Mouse (Mus musculus) spleen, adult 2 months (tissue): Measurements from ENCODE around the gene Ovol3. TPM values are rescaled to one million over a fixed set of nuclear protein-coding genes. Genes with fewer than 3 reads are reported as not detected.

Experiments
- DNase-seq, 2 experiments: peaks; one replicate each; pipeline versions ENCODE4 v3.0.0 to v3.0.0-alpha.2; 2012 to 2021; ENCODE audit warnings: low spot score in 2 of 2, low read depth in 1 of 2
- H3K27ac ChIP-seq: fragments of 200-500 bp; 2 replicates; pipeline ENCODE4 v1.5.1; 2012; ENCODE audit warnings: low read length, inconsistent platforms; ENCODE audit not compliant: insufficient read depth
- H3K27me3 ChIP-seq: fragments of 200-500 bp; 2 replicates; pipeline ENCODE4 v1.6.1; 2012; ENCODE audit warnings: mild to moderate bottlenecking, moderate library complexity, low read length, inconsistent platforms; ENCODE audit not compliant: control insufficient read depth, insufficient read depth
- H3K36me3 ChIP-seq: fragments of 200-500 bp; 2 replicates; pipeline ENCODE4 v1.6.1; 2012; ENCODE audit warnings: mild to moderate bottlenecking, low read length, inconsistent platforms; ENCODE audit not compliant: control insufficient read depth, insufficient read depth
- H3K4me1 ChIP-seq: fragments of 200-500 bp; 2 replicates; pipeline ENCODE4 v1.6.1; 2011; ENCODE audit warnings: inconsistent platforms; ENCODE audit not compliant: control insufficient read depth, insufficient read depth, insufficient read length
- H3K4me3 ChIP-seq: fragments of 200-500 bp; 2 replicates; pipeline ENCODE4 v1.5.1; 2011; ENCODE audit warnings: mild to moderate bottlenecking, inconsistent platforms; ENCODE audit not compliant: insufficient read depth, insufficient read length; ENCODE audit errors: extremely low read depth
- CTCF ChIP-seq: fragments of 200-500 bp; IDR thresholded peaks from 2 replicates; pipeline ENCODE4 v1.5.1; 2011; ENCODE audit warnings: mild to moderate bottlenecking, inconsistent platforms; ENCODE audit not compliant: insufficient read depth, insufficient read length, insufficient replicate concordance; ENCODE audit errors: extremely low read depth
- POLR2A ChIP-seq: fragments of 200-500 bp; IDR thresholded peaks from 2 replicates; pipeline ENCODE4 v1.6.1; 2011; ENCODE audit warnings: low read depth, low read length, inconsistent platforms
- WGBS: fragments of 180-500 bp; shearing (Covaris S2); methylation state at CpG from one replicate; pipeline ENCODE4 v1.1.7; 2018; 5-methylcytosine and 5-hydroxymethylcytosine counted together
- polyA plus RNA-seq: library from polyadenylated mRNA; depleted of rRNA; stranded (reverse); fragments of >200 nt; gene quantifications from 2 replicates; pipeline ENCODE4 v1.2.3, GENCODE M21; 2012; rRNA removed

Ovol3 gene
- polyA plus RNA-seq, 1 experiment, result not detected

GRCm38 (mm10) chr7:30189116-30189491 is 46.4 kb downstream of the Ovol3 start:
- Histone ChIP-seq H3K27me3 (no peaks in the 10 kb centered on the region), H3K4me3 (no peak overlapping the region), H3K36me3 (peaks cover 29% of the 10 kb centered on the region), H3K4me1 (no peaks in the 10 kb centered on the region; the same call in 1 of the 2 replicates), H3K27ac (no peak overlapping the region)
- WGBS, result 90% methylated on average over 4 of the region's 4 CpGs
- DNase-seq, result no peak
- TF ChIP-seq CTCF, result no peak
- TF ChIP-seq POLR2A, result no peak

- 86% methylated on average over 12 of the region's 12 CpGs for WGBS
- Histone ChIP-seq H3K27ac (no peak overlapping the region), H3K4me3 (no peak overlapping the region), H3K4me1 (no peaks in the 10 kb centered on the region; the same call in 1 of the 2 replicates), H3K27me3 (no peaks in the 10 kb centered on the region), H3K36me3 (peaks cover 29% of the 10 kb centered on the region)
- no peak for TF ChIP-seq POLR2A
- no peak for TF ChIP-seq CTCF
- DNase-seq, result no peak
Measured at GRCm38 (mm10) chr7:30188344-30189115, 47.0 kb downstream of the Ovol3 start.

GRCm38 (mm10) chr7:30184641-30185348 is 50.7 kb downstream of the Ovol3 start:
- no peak overlapping the region for H3K4me3 ChIP-seq
- 91% methylated on average over 13 of the region's 13 CpGs for WGBS
- H3K36me3 ChIP-seq, result peaks cover 19% of the 10 kb centered on the region
- DNase-seq, result no peak
- no peaks in the 10 kb centered on the region for H3K27me3 ChIP-seq
- H3K27ac ChIP-seq, result no peak overlapping the region
- H3K4me1 ChIP-seq, result no peaks in the 10 kb centered on the region; the same call in 1 of the 2 replicates
- TF ChIP-seq POLR2A, result no peak
- no peak for TF ChIP-seq CTCF

DNA sequence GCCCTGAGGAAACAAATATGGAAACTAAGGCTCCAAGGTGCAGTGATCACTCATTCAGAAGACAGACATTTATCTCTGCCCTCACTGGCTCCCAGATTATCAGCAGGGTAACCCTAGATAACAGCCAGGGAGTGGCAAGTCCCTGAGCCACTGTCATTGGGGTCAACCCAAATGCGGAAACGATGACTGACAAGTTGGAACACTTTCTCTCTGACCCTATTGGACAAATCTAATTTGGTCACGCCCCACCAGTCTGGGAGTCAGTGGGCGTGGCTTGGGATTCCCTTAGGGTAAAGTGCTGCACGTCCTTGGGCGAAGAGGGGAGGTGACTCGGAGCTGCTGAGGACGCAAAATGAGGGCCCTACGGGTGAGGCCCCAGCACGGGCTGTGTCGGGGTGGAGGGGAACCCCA is 51.6 kb downstream of the Ovol3 start, which contains the start of gene Cox7a1:
Cox7a1 (plus strand) TSS at position 266 of the 411 bp plus-strand sequence.
- DNase-seq, result peak; percentile 50 to 87
- Histone ChIP-seq H3K27me3 (no peaks in the 10 kb centered on the region), H3K4me1 (no peaks in the 10 kb centered on the region; the same call in 1 of the 2 replicates), H3K4me3 (peak within 1 kb of the TSS; percentile 19; the same call in 1 of the 2 replicates), H3K27ac (no peak within 1 kb of the TSS), H3K36me3 (peaks cover 18% of the 10 kb centered on the region)
- TF ChIP-seq POLR2A, result no peak
- no peak for TF ChIP-seq CTCF
- under 1% methylated on average over 11 of the region's 11 CpGs for WGBS

Other genes with a start within 250 kb of the Ovol3 start
- gene Zfp14, start 184.3 kb downstream of the Ovol3 start, polyA plus RNA-seq, result 1.1 and 1.4 TPM in 2 replicates
- 0.40 and 0.81 TPM in 2 replicates for gene Zfp82, start 162.8 kb downstream of the Ovol3 start, polyA plus RNA-seq
- gene Gm26920, start 145.3 kb downstream of the Ovol3 start, polyA plus RNA-seq, result 0.16 TPM in 1 of 2 replicates, not detected in the other
- 1.1 and 2.2 TPM in 2 replicates for gene Zfp566, start 145.2 kb downstream of the Ovol3 start, polyA plus RNA-seq
- gene Zfp260, start 140.9 kb downstream of the Ovol3 start, polyA plus RNA-seq, result 9.3 and 11.3 TPM in 2 replicates
- 0.92 and 1.9 TPM in 2 replicates for gene Zfp382, start 113.8 kb downstream of the Ovol3 start, polyA plus RNA-seq
- 7.3 and 8.8 TPM in 2 replicates for gene Zfp146, start 66.0 kb downstream of the Ovol3 start, polyA plus RNA-seq
- gene Cox7a1, start 51.6 kb downstream of the Ovol3 start, polyA plus RNA-seq, result 0.43 and 0.52 TPM in 2 replicates
- gene Capns1, start 36.9 kb downstream of the Ovol3 start, polyA plus RNA-seq, result 414 and 469 TPM in 2 replicates
- gene Polr2i, start 3.8 kb downstream of the Ovol3 start, polyA plus RNA-seq, result 51.5 and 60.8 TPM in 2 replicates
- 21.5 and 24.6 TPM in 2 replicates for gene Tbcb, start 3.5 kb downstream of the Ovol3 start, polyA plus RNA-seq
- 0.14 and 0.18 TPM in 2 replicates for gene Thap8, start 44.4 kb upstream of the Ovol3 start, polyA plus RNA-seq
- gene Wdr62, start 44.7 kb upstream of the Ovol3 start, polyA plus RNA-seq, result 15.7 and 21.5 TPM in 2 replicates
- gene Clip3, start 56.0 kb upstream of the Ovol3 start, polyA plus RNA-seq, result 10.0 and 13.2 TPM in 2 replicates
- gene Alkbh6, start 73.0 kb upstream of the Ovol3 start, polyA plus RNA-seq, result 86.3 and 144 TPM in 2 replicates
- gene Syne4, start 79.1 kb upstream of the Ovol3 start, polyA plus RNA-seq, result 14.7 and 21.1 TPM in 2 replicates
- 0.58 and 0.89 TPM in 2 replicates for gene E130208F15Rik, start 86.0 kb upstream of the Ovol3 start, polyA plus RNA-seq
- 13.4 and 25.8 TPM in 2 replicates for gene Sdhaf1, start 88.2 kb upstream of the Ovol3 start, polyA plus RNA-seq
- 2.7 and 3.2 TPM in 2 replicates for gene Lrfn3, start 127.0 kb upstream of the Ovol3 start, polyA plus RNA-seq
- gene Tyrobp, start 178.0 kb upstream of the Ovol3 start, polyA plus RNA-seq, result 569 and 738 TPM in 2 replicates
- gene Hcst, start 184.1 kb upstream of the Ovol3 start, polyA plus RNA-seq, result 178 and 278 TPM in 2 replicates
- gene Nfkbid, start 186.0 kb upstream of the Ovol3 start, polyA plus RNA-seq, result 55.1 and 70.8 TPM in 2 replicates
- 1.9 and 2.3 TPM in 2 replicates for gene Aplp1, start 209.8 kb upstream of the Ovol3 start, polyA plus RNA-seq
- gene Kirrel2, start 222.0 kb upstream of the Ovol3 start, polyA plus RNA-seq, result 0.14 and 0.49 TPM in 2 replicates
- 1.8 and 2.4 TPM in 2 replicates for gene Nphs1, start 222.6 kb upstream of the Ovol3 start, polyA plus RNA-seq